Mouse (Mus musculus): ENCODE measurements around the gene Skor1. TPM values are rescaled to one million over a fixed set of nuclear protein-coding genes. Genes with fewer than 3 reads are reported as not detected.
A peak's percentile ranks its signal among the peaks of the same experiment; 100 is the strongest.

The Skor1 gene
- total RNA-seq, 1 experiment: 0.54 TPM

DNA sequence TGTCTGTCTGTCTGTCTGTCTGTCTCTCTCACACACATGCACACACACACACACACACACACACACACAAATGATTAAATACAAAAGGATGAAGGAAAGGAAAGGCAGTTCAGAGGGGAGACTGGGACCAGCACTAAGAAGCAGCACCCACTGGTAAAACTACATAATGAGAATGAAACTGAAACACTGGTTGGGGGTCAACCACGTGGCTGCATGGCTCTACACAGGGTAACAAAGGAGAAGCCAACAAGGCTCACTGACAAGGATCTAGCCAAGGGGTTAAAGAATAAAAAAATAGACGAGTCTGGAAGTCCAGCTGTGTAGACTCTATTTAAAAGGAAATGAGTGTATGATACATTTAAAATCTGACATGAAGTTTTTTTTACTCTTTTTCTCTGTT, 23.2 kb upstream of the Skor1 start:
- no peaks in the 10 kb centered on the region for H3K9me3 ChIP-seq (ENCODE audit: control insufficient read depth, insufficient read depth, low read depth, low read length)
- no peaks in the 10 kb centered on the region for H3K36me3 ChIP-seq (ENCODE audit: control insufficient read depth, insufficient read depth, low read length, poor library complexity, severe bottlenecking)
- TF ChIP-seq ZC3H11A (IDR thresholded peaks at IDR 0.05; ENCODE audit: borderline replicate concordance, low read depth, low read length): no peak
- no peak for TF ChIP-seq HCFC1 (IDR thresholded peaks at IDR 0.05; ENCODE audit: borderline replicate concordance, insufficient read depth, low read length)
- no peak for TF ChIP-seq MAFK (IDR thresholded peaks at IDR 0.05; ENCODE audit: insufficient read depth, low read depth, low read length)
- no peak for TF ChIP-seq CHD2 (IDR thresholded peaks at IDR 0.05; ENCODE audit: low read depth, low read length)
- TF ChIP-seq ZNF384 (IDR thresholded peaks at IDR 0.05; ENCODE audit: low read depth, low read length): no peak
- in situ Hi-C loops (cut with MboI; ENCODE audit: low sequenced_read_pairs in 2 of 2, unreplicated experiment in 2 of 2): no loop called here
- H3K9ac ChIP-seq (ENCODE audit: insufficient read depth, low read depth, low read length, poor library complexity, severe bottlenecking): no peak overlapping the region
- no peak overlapping the region for H3K27ac ChIP-seq (ENCODE audit: insufficient read depth, low read depth, low read length, poor library complexity, severe bottlenecking)
- H3K4me1 ChIP-seq (ENCODE audit: control insufficient read depth in 2 of 2, insufficient read depth in 2 of 2, low read length in 2 of 2, poor library complexity in 1 of 2): no peaks in the 10 kb centered on the region
- no peak for DNase-seq (ENCODE audit: low read depth, low spot score)
- H3K4me3 ChIP-seq (ENCODE audit: insufficient read depth in 1 of 2, low read depth in 1 of 2, low read length in 2 of 2, poor library complexity in 1 of 2, severe bottlenecking in 1 of 2): no peak overlapping the region

- H3K9me3 ChIP-seq (ENCODE audit: control insufficient read depth, insufficient read depth, low read depth, low read length): no peaks in the 10 kb centered on the region
- no peak overlapping the region for H3K27ac ChIP-seq (ENCODE audit: insufficient read depth, low read depth, low read length, poor library complexity, severe bottlenecking)
- in situ Hi-C loops (cut with MboI; ENCODE audit: low sequenced_read_pairs in 2 of 2, unreplicated experiment in 2 of 2): no loop called here
- no peak for DNase-seq (ENCODE audit: low read depth, low spot score)
- no peak overlapping the region for H3K9ac ChIP-seq (ENCODE audit: insufficient read depth, low read depth, low read length, poor library complexity, severe bottlenecking)
- H3K4me3 ChIP-seq (ENCODE audit: insufficient read depth in 1 of 2, low read depth in 1 of 2, low read length in 2 of 2, poor library complexity in 1 of 2, severe bottlenecking in 1 of 2): no peak overlapping the region
- TF ChIP-seq HCFC1 (IDR thresholded peaks at IDR 0.05; ENCODE audit: borderline replicate concordance, insufficient read depth, low read length) (no peak), MAFK (IDR thresholded peaks at IDR 0.05; ENCODE audit: insufficient read depth, low read depth, low read length) (no peak), CHD2 (IDR thresholded peaks at IDR 0.05; ENCODE audit: low read depth, low read length) (no peak), ZNF384 (IDR thresholded peaks at IDR 0.05; ENCODE audit: low read depth, low read length) (no peak), ZC3H11A (IDR thresholded peaks at IDR 0.05; ENCODE audit: borderline replicate concordance, low read depth, low read length) (no peak)
- H3K4me1 ChIP-seq (ENCODE audit: control insufficient read depth in 2 of 2, insufficient read depth in 2 of 2, low read length in 2 of 2, poor library complexity in 1 of 2): no peaks in the 10 kb centered on the region; a peak in 1 of 4 replicates
- H3K36me3 ChIP-seq (ENCODE audit: control insufficient read depth, insufficient read depth, low read length, poor library complexity, severe bottlenecking): no peaks in the 10 kb centered on the region
Measured at GRCm38 (mm10) chr9:63169127-63169526, 20.4 kb upstream of the Skor1 start.

DNA sequence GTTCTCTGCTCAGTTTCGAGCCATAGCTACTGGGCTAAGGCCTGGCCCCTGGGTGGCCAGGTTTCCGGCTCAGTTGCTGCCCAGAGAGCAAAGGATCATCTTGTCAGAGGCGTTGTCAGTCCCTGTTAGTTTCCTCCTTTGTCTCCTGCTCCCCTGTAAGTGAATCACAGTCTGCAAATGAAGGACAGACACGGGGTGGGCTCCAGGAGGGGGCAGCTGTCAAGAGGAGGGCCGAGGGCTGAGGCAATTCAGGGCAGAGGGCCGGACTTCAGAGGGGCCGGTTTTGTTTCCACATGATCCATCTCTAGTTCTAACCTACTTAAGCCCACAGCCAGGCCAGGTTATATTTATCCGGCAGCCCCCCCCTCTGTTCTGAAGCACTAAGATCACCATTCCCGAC, 16.3 kb upstream of the Skor1 start:
- in situ Hi-C loops (cut with MboI; ENCODE audit: low sequenced_read_pairs in 2 of 2, unreplicated experiment in 2 of 2): no loop called here
- no peak overlapping the region for H3K27ac ChIP-seq (ENCODE audit: insufficient read depth, low read depth, low read length, poor library complexity, severe bottlenecking)
- H3K9me3 ChIP-seq (ENCODE audit: control insufficient read depth, insufficient read depth, low read depth, low read length): no peaks in the 10 kb centered on the region
- no peak for TF ChIP-seq HCFC1 (IDR thresholded peaks at IDR 0.05; ENCODE audit: borderline replicate concordance, insufficient read depth, low read length)
- no peak for TF ChIP-seq ZC3H11A (IDR thresholded peaks at IDR 0.05; ENCODE audit: borderline replicate concordance, low read depth, low read length)
- TF ChIP-seq CHD2 (IDR thresholded peaks at IDR 0.05; ENCODE audit: low read depth, low read length): no peak
- no peak for TF ChIP-seq MAFK (IDR thresholded peaks at IDR 0.05; ENCODE audit: insufficient read depth, low read depth, low read length)
- no peak for TF ChIP-seq ZNF384 (IDR thresholded peaks at IDR 0.05; ENCODE audit: low read depth, low read length)
- peaks cover 0 to 4% of the 10 kb centered on the region in 2 experiments; a peak in 1 of 4 replicates for H3K4me1 ChIP-seq (ENCODE audit: control insufficient read depth in 2 of 2, insufficient read depth in 2 of 2, low read length in 2 of 2, poor library complexity in 1 of 2)
- no peak for DNase-seq (ENCODE audit: low read depth, low spot score)
- no peak overlapping the region for H3K4me3 ChIP-seq (ENCODE audit: insufficient read depth in 1 of 2, low read depth in 1 of 2, low read length in 2 of 2, poor library complexity in 1 of 2, severe bottlenecking in 1 of 2)
- no peak overlapping the region for H3K9ac ChIP-seq (ENCODE audit: insufficient read depth, low read depth, low read length, poor library complexity, severe bottlenecking)
- H3K36me3 ChIP-seq (ENCODE audit: control insufficient read depth, insufficient read depth, low read length, poor library complexity, severe bottlenecking): no peaks in the 10 kb centered on the region

DNA sequence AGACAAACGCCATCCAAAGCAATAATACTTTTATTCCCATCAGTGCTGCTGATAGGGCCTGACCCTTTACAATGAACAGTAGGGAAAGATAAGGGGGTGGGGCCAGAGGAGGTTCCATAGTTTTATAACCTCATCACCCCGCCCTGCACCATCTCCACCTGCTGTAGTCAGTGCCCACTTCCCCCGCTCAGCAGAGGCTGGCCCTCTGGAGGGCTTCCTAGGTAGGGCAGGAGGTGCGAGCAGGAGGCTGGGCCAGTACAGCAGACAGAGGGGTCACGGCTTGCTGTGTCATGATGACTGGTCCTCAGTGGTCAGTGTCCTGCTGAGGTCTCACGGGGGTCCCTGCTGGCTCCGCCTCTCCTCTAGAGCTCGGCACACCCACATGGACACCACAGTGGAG, 15.0 kb upstream of the Skor1 start:
- no peak overlapping the region for H3K27ac ChIP-seq (ENCODE audit: insufficient read depth, low read depth, low read length, poor library complexity, severe bottlenecking)
- H3K4me3 ChIP-seq (ENCODE audit: insufficient read depth in 1 of 2, low read depth in 1 of 2, low read length in 2 of 2, poor library complexity in 1 of 2, severe bottlenecking in 1 of 2): no peak overlapping the region
- DNase-seq (ENCODE audit: low read depth, low spot score): no peak
- no peak for TF ChIP-seq CHD2 (IDR thresholded peaks at IDR 0.05; ENCODE audit: low read depth, low read length)
- no peak for TF ChIP-seq ZC3H11A (IDR thresholded peaks at IDR 0.05; ENCODE audit: borderline replicate concordance, low read depth, low read length)
- peak; percentile 30; the same call in 1 of the 2 replicates for TF ChIP-seq MAFK (IDR thresholded peaks at IDR 0.05; ENCODE audit: insufficient read depth, low read depth, low read length)
- no peaks in the 10 kb centered on the region for H3K9me3 ChIP-seq (ENCODE audit: control insufficient read depth, insufficient read depth, low read depth, low read length)
- H3K4me1 ChIP-seq (ENCODE audit: control insufficient read depth in 2 of 2, insufficient read depth in 2 of 2, low read length in 2 of 2, poor library complexity in 1 of 2): peaks cover 0 to 4% of the 10 kb centered on the region in 2 experiments; a peak in 1 of 4 replicates
- H3K36me3 ChIP-seq (ENCODE audit: control insufficient read depth, insufficient read depth, low read length, poor library complexity, severe bottlenecking): no peaks in the 10 kb centered on the region
- in situ Hi-C loops (cut with MboI; ENCODE audit: low sequenced_read_pairs in 2 of 2, unreplicated experiment in 2 of 2): no loop called here
- H3K9ac ChIP-seq (ENCODE audit: insufficient read depth, low read depth, low read length, poor library complexity, severe bottlenecking): no peak overlapping the region

DNA sequence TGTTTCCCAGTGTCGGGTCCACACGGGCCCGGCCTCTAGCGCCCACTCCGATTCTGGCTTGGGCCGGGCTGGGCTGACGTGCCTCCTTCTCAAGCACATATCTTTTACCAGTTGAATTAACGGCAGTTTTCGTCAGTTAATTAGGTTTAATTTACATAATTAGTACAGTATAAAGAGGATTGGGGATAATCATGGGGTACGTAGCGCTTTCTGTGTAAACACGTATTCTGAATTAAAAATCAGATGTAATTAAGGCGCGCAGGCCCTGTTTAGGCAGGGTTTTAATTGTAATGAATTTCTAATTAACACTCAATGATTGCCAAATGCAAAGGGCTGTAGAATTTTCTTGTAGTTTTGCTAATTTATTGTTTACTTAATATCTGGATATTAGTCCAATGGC, 3.2 kb upstream of the Skor1 start:
- TF ChIP-seq MAFK (IDR thresholded peaks at IDR 0.05; ENCODE audit: insufficient read depth, low read depth, low read length) (no peak), ZNF384 (IDR thresholded peaks at IDR 0.05; ENCODE audit: low read depth, low read length) (no peak), ZC3H11A (IDR thresholded peaks at IDR 0.05; ENCODE audit: borderline replicate concordance, low read depth, low read length) (no peak), HCFC1 (IDR thresholded peaks at IDR 0.05; ENCODE audit: borderline replicate concordance, insufficient read depth, low read length) (no peak)
- H3K9me3 ChIP-seq (ENCODE audit: control insufficient read depth, insufficient read depth, low read depth, low read length): no peaks in the 10 kb centered on the region
- H3K9ac ChIP-seq (ENCODE audit: insufficient read depth, low read depth, low read length, poor library complexity, severe bottlenecking): no peak overlapping the region
- no peak overlapping the region for H3K27ac ChIP-seq (ENCODE audit: insufficient read depth, low read depth, low read length, poor library complexity, severe bottlenecking)
- no peak overlapping the region for H3K4me3 ChIP-seq (ENCODE audit: insufficient read depth in 1 of 2, low read depth in 1 of 2, low read length in 2 of 2, poor library complexity in 1 of 2, severe bottlenecking in 1 of 2)
- in situ Hi-C loops (cut with MboI; ENCODE audit: low sequenced_read_pairs in 2 of 2, unreplicated experiment in 2 of 2): no loop called here
- no peaks in the 10 kb centered on the region for H3K4me1 ChIP-seq (ENCODE audit: control insufficient read depth in 2 of 2, insufficient read depth in 2 of 2, low read length in 2 of 2, poor library complexity in 1 of 2)
- DNase-seq (ENCODE audit: low read depth, low spot score): no peak
- H3K36me3 ChIP-seq (ENCODE audit: control insufficient read depth, insufficient read depth, low read length, poor library complexity, severe bottlenecking): no peaks in the 10 kb centered on the region
